Mouse (Mus musculus) heart, adult 11 months (tissue): ENCODE data around the gene Ndel1.

Experiments used
- DNase-seq: peaks from one replicate; pipeline ENCODE4 v3.0.0; 2022

Ndel1 gene

DNA sequence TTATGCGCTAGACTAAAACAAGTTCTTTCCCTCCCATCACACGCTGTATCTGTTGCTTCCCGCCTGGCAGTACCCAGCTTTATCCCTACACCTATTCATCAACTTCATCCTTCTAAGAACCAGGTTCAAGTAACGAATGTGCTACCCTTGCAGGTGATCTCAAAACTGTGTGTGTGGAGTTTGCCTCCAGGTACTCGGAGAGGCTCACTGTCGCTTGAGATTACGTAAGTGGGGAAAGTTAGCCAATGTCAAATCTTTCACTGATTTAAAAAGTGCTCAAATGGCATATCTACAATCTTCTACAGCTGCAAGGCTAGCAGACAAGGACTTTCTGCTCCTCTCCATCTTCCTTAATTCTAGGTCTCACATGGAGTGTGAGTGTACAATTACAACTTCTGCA, 20.8 kb downstream of the Ndel1 start:
- DNase-seq, result peak; percentile 86

DNA sequence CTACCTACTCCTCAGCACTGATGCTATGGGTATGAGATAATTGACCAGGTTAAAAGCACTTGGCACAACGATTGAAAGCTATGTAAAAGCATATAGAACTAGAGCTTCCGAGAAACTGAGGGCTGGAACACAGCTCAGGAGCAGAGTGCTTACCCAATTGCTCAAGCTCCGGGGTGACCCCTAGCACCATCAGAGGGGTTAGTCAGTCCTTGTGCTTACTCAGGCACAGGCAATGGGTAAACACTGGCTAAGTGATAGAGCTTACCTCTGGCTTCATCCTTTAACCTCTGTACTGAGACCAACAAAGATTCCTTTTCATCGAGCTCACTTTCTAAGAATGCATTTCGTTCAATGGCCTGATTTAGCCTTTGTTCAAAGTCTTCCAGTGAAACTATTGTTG, 32.1 kb downstream of the Ndel1 start:
- DNase-seq, result peak; percentile 60

DNA sequence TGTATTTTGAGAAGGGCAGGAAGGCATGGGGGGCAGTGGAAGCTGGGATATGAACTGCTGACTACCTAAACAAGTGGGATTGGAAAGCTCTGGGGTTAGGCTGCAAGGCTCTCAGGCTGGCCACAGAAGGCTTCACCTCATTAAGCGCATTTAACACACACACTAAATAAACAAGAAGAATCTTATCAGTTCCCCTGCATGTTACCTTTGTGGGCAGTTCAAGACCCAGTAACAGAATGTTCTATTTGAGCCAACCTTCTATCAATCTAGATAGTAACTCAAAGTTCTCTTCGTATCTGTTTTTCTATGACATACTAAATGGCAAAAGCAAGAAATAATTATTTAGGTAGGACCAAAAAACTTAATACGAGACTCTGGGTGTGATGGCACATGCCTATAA, 36.6 kb downstream of the Ndel1 start:
- DNase-seq, result peak; percentile 61

DNA sequence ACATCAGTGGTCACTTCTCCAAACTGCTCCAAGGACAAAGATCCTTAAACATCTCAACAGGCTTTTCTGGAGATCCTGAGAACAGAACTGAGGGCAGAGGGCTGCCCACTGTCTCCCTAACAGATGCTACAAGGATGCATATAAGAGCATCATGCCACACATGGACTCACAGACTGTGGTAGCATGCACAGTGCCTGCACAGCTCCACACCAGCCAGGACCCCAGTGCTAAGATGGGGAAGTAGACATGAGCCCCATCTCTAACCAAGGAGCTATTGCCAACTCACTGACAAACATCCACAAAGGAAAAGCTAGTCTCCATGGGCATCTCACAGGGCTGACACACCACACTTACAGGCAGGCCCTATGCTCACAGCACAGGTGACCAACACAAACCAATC, 38.1 kb downstream of the Ndel1 start:
- peak; percentile 79 for DNase-seq

DNA sequence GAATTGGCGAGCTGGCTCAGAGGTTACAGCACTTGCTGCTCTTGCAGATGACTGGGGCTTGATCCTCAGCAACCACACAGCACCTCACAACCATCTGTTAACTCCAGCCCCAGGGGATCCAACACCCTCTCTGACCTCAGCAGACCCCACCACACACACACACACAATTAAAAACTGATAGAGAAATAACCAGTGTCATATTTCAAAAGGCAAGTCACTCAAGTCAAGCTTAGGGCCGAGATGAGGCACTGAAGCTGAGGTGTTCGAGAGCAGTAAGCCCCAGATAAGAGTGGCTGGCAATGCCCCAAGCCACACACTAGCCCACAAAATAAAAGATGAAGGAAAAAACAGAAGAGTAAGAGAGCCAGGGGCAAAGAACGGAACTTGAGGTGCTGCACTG, 38.9 kb downstream of the Ndel1 start:
- peak; percentile 70 for DNase-seq

DNA sequence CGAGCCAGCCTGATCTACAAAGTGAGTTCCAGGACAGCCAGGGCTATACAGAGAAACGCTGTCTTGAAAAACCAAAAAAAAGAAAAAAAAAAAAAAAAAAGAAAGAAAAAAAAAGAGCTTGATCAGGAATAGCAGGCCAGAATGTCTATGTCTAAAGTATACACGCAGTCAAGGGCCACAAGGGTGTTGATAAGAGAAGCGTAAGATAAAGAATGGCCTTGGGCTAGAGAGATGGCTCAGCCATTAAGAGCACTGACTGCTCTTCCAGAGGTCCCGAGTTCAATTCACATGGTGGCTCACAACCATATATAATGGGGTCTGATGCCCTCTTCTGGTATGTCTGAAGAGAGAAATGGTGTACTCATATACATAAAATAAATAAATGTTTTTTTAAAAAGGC, 40.1 kb downstream of the Ndel1 start:
- peak; percentile 64 for DNase-seq

DNA sequence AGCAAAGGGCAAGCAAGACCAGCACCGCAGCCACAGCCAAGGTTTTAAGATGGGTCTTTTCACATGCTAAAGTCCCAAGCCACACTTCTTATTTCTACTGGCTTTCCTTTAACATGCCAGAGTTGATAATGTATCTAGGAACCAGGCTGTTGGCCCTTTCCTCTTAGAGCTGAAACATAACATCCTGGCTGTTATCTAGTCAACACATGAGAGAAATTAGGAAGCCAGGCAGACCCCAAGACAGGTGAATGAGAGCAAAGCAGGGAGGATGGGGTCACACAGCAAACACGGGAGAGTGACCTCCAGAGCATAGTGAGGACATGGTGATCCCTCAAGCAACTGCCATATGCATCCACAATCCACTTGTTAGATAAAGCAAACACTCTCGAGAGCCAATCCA, 44.9 kb downstream of the Ndel1 start:
- DNase-seq, result peak; percentile 67

DNA sequence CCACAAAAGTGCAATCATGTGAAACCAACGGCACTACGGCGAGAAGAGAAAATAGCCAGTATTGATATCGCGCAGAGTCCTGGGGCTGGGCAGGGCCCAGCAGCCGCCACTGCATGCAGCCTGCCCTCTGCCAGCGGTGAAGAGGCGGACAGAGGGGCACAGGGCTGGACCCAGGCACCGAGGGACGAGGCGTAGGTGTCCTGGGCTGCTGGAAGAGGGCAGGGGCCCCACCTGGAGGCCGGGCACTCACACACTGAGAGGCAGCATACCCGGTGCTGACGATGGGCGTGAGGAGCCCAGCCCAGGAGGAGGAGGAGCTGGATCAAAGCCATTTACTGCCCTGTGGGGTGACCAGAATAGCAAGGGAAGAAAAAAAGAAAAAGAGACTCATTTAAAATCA, 49.3 kb downstream of the Ndel1 start:
- peak; percentile 85 for DNase-seq

DNA sequence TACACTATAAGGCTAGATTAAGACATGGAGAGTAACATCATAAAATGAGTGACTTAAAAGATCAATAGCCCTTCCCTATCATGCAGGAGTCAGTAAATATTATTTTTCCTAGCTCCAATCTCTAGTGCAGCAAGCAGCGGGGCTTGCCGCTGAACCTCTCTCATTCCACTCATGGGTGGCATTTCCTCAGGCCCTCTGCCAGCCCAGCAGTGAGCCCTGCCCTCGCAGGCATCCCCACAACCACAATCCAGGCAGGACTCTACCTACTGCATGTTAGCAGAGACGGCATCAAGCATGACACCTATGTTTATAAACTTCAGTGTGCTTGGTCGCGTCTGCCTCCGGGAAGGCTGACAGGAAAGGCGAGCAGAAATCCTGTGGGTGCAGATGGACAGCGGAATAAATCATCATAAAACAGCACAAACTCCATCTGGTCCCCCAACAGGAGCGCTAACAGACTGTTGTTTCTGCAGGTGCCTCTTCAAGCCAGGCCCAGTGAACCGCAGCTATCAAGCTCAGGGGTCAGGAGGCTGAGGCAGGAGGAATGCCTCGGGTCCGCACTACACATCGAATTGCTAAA, 52.3 kb downstream of the Ndel1 start:
- DNase-seq, result peak; percentile 68

DNA sequence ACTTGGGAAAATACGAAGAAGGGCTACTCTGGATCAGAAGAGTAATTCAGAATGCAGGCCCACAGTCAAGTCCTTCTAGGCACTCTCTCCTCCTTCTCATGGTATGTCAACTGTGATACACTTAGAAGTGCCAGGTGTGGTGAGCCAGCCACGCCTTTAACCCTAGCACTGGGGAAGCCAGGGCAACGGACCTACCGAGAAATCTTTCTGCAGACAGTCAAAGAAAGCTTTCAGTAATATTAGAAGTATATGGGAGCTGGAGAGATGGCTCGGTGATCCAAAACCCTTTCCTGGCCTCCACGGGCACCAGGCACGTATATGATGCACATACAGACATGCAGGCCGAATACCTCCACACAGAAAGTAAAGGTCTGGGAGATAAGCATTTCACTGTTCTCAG, 53.2 kb downstream of the Ndel1 start:
- DNase-seq, result peak; percentile 59

DNA sequence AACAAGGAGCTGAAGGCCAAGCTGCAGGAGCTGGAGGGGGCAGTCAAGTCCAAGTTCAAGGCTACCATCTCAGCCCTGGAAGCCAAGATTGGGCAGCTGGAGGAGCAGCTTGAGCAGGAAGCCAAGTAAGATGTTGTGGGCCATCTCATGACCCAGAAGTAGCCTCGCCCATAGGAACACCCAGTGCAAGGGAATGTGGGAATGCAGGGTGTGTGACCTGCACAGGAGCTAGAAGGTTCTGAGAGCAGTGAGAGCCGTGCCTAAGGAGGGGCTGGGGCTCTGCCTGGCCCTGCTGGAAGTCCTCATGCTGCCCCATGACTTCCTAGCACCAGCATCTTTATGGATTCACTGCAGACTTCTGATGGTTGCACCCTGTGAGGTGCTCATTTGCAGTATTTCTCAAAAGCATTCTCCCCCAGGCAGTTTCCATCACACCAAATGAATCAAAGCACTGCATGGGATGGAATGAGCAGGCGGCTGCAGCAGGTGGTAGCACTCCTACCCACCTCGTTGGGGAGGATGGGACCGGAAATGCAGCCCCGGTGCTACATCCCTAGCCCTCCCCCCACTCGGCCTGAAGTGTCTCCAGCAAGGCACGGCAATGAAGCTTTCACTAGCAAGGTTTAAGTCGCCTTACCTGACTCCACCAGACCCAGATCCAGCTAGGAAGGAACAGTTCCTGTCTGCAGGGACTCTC, 59.6 kb downstream of the Ndel1 start:
- DNase-seq, result no peak

DNA sequence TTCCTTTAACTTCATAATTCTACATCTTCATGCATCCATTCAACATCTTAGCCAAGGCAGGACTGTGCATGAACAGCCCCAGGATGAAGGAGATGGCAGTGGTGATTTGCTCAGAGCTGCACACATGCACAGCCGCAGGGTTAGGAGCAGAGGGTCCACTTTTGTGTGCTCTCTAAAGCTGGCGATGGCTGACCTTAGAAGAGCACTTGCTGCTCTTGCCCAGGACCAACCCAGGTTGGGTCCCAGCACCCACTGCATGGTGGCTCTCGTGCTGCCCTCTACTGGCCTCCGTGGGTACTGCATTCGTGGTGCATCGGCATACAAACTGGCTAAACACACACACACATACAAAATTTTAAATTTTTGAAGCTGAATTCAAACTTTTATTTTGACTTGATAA, 63.9 kb downstream of the Ndel1 start:
- DNase-seq, result no peak

DNA sequence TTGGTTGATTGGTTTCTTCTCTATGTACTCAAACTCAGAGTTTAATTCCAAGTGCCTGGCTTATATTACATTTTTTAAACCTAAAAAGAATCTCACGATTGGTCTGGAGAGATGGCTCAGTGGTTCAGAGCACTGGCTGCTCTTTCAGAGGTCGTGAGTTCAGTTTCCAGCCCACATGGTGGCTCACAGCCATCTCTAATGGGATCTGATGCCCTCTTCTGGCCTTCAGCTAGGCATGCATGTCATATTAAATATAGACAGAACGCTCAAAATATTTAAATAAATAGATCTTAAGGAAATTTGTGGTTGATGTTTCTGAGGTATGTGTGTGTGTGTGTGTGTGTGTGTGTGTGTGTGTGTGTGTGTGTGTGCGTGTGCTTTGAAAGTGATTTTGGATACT, 66.5 kb downstream of the Ndel1 start:
- no peak for DNase-seq

DNA sequence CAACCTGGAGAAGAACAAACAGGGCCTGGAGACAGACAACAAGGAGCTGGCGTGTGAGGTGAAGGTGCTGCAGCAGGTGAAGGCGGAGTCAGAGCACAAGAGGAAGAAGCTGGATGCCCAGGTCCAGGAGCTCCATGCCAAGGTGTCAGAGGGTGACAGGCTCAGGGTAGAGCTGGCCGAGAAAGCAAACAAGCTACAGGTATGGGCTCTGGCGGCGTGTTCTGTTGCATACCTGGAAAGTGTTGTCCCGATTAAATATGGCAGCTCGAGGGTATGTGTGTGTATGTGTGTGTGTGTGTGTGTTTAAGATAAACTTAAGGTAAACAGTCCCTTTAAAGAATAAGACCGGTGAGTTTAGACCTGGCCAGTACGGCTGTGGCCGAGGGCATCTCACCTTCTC, 73.4 kb downstream of the Ndel1 start:
- peak; percentile 83 for DNase-seq

DNA sequence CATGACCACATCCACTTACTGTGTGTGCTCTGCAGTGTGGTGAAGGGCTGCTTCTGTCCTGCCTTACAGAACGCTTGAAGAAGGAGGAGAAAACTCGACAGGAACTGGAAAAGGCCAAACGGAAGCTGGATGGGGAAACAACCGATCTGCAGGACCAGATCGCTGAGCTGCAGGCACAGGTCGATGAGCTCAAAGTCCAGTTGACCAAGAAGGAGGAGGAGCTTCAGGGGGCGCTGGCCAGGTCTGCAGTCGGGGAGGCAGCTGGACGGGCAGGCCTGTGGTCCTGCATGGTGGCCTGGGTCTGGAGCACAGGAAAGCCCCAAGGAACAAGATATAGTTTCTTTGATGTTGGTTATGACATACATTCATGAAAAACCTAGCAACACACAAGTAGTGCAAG, 79.9 kb downstream of the Ndel1 start:
- DNase-seq, result no peak

DNA sequence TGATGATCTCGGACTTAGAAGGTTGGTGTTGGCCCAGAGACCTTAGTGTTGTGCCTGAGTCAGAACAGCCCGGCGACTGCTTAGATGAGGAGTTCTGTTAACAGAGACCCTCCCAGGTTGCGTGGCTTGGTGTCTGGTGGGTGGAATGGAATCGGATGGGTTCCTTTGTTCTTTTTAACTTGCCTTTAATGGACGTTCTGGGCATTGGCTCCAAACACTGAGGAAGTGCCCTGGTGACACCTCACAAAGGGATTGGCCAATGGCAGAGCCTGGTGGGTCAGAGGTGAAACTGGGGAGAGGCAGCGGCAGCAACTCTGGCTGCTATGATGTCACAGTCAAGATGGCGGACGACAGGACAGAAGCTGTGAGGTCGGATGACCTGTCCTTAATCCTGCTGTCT, 80.9 kb downstream of the Ndel1 start:
- no peak for DNase-seq

DNA sequence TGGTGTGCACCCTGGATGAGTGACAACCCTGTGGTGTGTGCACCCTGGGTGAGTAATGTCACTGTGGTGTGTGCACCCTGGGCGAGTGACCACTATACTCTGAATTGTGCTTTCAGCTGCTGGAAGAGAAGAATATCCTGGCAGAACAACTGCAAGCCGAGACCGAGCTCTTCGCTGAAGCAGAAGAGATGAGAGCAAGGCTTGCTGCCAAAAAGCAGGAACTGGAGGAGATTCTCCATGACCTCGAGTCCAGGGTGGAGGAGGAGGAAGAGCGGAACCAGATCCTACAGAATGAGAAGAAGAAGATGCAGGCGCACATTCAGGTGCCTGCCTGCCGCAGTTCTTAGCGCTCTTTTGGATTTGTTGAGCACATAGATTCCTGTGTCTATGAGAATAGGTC, 84.4 kb downstream of the Ndel1 start:
- DNase-seq, result no peak

DNA sequence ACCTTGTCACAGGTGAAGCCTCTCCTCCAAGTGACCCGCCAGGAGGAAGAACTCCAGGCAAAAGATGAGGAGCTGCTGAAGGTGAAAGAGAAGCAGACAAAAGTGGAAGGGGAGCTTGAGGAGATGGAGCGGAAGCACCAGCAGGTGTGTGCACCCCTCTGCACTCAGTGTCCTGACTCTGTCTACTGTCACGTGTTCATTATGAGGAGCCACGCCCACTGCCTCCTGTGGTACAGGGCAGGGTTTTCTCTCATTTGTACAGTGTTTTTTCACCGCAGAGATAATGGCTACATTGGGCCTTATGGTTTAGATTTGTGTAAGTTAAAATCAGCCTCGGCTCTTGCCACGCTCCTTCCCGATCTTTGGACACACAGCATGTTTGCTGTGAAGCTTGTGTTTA, 85.8 kb downstream of the Ndel1 start:
- DNase-seq, result no peak

DNA sequence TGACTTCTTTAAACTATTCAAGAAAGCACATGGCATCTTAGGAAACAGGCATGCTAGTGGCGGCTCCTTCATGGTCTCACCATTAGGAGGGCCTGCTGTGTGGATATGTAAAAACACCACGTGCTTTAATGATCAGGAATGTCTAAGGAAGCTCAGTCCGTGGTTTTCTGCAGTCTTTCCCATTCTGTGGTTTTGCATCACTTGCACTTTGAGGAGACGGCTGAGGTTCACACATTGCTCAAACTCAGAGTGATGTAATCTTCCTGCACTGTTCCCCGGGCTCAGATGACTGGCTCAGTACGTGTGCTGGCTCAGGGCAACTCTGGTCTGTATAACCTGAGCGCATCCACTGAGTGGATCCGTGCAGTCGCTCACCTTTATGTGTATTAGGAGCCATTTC, 89.3 kb downstream of the Ndel1 start:
- DNase-seq, result no peak

DNA sequence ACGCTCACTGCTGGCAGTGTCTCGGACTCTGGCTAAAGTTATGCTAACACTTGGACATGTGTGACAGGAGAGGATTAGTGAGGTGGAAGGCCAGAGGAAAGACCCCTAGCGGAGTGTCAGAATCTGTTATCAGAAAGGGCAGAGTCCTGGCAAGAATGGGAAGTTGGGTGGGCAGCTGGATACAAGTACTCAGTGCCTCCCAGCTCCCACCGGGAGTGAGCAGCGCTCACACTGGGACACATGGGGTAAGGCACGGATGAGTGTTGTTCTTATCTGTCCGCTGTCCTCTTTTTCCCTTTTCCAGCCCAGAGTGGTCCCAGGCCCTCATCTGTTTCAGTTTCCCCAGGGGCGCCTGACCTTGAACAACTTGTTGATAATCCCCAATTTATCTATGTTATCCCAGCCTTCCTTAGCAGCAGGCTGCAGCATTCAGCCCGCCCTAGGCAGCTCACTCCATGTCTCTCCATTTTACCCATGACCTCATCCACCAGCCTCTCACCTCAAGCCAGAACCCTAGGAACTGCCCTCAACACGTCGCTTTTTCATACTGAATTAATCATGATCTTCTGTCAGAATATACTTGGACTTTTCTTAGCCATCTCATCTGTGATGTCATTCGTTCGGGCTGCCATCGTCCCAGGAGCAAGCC, 91.1 kb downstream of the Ndel1 start:
- DNase-seq, result peak; percentile 95

DNA sequence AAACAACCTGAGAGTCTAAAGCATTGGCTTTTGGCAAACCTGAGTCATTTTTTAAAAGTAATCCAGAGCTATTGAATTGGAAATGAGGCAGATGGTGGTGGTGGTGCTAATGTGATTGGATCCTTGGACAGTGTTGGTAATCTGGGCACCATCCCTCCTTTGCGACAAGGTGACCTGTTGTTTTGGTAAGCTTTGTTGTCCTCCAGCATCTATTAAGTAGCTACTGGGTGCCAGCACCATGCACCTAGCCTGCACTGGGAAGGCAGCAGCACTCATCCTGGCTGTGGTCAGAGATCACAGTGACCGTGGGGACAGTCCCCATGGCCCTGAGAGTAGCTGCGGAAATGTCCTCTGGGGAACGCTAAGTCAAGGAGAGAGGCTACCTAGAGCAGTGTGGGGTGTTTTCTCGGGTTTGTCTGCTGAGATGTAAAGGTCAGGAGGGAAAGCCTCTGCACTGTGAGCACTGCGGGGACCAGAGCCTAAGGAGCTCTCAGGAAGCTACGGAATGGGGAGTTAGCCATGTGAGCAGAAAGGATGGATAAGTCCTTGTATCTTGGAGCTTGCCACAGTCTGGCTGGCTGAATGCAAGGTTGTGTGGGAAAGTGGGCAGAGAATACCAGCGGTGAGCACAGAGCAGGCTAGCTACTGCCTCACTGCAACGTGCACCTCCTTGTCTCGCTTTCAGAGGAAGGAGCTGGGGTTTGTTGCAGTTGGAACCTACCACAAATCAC, 91.8 kb downstream of the Ndel1 start:
- no peak for DNase-seq

DNA sequence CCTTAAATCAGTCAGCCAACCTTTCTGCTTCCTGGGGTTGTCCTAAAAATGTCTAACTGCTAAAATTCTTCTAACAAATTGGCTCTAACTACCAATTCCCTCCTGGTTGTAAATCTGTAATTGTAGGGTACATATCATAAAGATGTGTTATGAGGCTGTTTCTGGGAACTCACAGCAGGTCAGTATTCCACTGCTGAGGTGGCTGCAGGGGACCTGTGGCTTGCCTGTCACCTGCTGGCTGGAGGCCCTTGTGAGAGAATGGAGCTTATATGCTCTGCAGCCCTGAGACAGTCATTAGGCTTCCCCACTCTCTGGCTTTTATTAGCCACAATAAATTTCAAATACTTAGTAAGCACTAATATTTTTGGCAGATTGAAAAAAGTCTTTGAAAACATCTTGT, 92.8 kb downstream of the Ndel1 start:
- no peak for DNase-seq

DNA sequence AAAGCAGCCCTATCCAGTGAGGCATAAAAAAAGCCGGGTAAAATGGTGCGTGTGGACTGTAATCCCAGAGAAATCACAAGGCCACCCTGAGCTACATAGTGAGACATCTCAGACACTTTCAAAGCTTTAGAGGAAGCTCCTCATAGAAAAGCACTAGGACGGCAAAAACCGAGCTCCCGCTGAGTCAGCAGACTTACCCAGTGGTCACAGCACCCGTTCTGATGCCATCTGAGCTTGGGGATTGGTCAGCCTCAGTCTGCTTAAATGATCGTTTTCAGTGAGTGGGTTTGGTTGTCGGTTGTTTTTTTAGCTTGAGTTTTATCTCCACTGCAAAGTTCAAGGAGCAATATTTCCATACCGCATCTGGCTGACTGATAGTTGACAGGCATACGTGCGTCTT, 93.7 kb downstream of the Ndel1 start:
- DNase-seq, result peak; percentile 90

DNA sequence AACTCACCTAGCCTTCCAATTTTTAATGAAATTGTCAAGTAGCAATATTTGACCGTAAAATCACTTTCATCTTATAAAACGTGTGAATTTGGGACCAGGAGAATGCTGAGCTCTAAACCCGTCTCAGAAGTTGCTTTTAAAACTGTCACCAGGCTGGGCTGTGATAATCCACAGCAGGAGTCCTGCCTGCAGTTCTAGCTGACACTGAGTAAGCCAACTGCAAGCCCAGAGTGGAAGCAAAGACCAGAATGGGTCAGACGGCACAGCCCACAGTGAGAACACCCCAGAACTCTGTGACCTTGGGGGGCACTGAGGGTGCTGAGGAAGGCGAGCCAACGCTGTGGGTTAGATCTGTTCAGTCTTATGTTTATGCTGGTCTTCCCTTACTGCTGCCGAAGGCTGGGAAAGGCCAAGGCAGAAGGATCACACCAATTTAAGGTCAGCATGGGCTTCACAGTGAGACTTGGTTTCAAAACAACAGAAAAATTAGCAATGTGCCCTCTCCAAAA, 95.5 kb downstream of the Ndel1 start:
- DNase-seq, result no peak
